Mouse (Mus musculus): Measurements from ENCODE around the gene Etv3. TPM values are rescaled to one million over a fixed set of nuclear protein-coding genes. Genes with fewer than 3 reads are reported as not detected.

The Etv3 gene
- polyA plus RNA-seq, 1 experiment, result 10.9 TPM

- H3K4me3 ChIP-seq (ENCODE audit: insufficient read depth, low read length), result no peak overlapping the region
- TF ChIP-seq POLR2A (IDR thresholded peaks at IDR 0.05; ENCODE audit: low read depth, low read length), result no peak
- no peak for TF ChIP-seq CTCF (IDR thresholded peaks at IDR 0.05; ENCODE audit: borderline replicate concordance, insufficient read depth, low read length)
- no peak overlapping the region for H3K27ac ChIP-seq (ENCODE audit: insufficient read depth, low read length)
- H3K4me1 ChIP-seq (ENCODE audit: control insufficient read depth, insufficient read depth, low read length), result no peaks in the 10 kb centered on the region
These were observed 22.4 kb upstream of the Etv3 start for GRCm38 (mm10) chr3:87502771-87503170.

DNA sequence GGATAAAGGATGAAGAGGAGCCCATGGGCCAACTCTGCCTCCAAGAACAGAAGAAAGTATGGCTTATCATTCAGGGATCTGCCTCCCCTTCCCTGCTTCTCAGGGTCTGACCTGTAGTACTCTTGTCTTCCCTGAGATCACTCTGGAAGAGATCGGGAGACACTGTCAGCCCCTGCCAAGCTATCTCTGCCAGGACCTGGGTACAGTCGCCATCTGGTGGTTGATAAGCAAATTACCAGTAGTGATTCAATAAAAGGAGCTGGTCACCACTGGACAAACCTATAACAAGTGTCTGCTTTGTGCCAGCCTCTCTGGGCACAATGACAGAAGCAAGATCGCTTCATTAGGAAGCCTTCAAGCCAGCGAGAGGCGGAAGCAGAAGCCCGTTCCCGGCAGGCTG is 20.9 kb upstream of the Etv3 start:
- TF ChIP-seq CTCF (IDR thresholded peaks at IDR 0.05; ENCODE audit: borderline replicate concordance, insufficient read depth, low read length), result peak; percentile 44; the same call in 1 of the 2 replicates
- TF ChIP-seq POLR2A (IDR thresholded peaks at IDR 0.05; ENCODE audit: low read depth, low read length), result no peak
- H3K27ac ChIP-seq (ENCODE audit: insufficient read depth, low read length), result no peak overlapping the region
- no peak overlapping the region for H3K4me3 ChIP-seq (ENCODE audit: insufficient read depth, low read length)
- no peaks in the 10 kb centered on the region for H3K4me1 ChIP-seq (ENCODE audit: control insufficient read depth, insufficient read depth, low read length)

DNA sequence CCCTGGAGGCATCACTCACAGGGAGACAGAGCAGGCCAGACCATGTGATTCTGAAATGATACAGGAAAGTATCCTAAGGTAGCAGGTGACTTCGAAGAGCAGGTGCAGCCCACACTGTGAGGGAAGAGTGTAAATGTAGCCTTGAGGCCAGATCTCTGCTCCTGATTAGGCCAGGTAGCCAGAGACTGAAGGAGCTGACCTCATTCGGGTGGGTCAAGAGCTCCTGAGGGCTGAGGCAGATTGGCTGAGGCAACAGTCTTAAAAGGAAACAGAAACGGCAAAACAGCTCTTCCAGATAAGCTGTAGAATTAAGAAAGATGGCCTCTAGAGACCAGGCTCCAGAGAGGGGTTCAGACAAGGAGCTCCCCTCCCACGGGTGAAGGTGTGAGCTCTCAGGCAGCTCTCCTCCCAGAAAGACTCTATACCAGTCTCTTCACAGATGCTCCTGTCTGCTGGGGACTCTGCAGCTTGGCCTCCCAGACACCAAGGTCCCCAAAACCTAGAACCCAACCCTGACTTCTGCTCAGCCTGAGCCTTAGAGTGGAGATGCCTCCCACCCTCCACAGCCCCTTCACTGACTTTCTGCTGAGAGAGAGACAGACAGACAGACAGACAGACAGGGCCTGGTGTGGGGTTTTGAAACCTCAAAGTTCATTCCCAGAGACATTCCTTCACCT is 20.3 kb upstream of the Etv3 start:
- no peaks in the 10 kb centered on the region for H3K4me1 ChIP-seq (ENCODE audit: control insufficient read depth, insufficient read depth, low read length)
- no peak for TF ChIP-seq CTCF (IDR thresholded peaks at IDR 0.05; ENCODE audit: borderline replicate concordance, insufficient read depth, low read length)
- no peak for TF ChIP-seq POLR2A (IDR thresholded peaks at IDR 0.05; ENCODE audit: low read depth, low read length)
- H3K27ac ChIP-seq (ENCODE audit: insufficient read depth, low read length), result no peak overlapping the region
- no peak overlapping the region for H3K4me3 ChIP-seq (ENCODE audit: insufficient read depth, low read length)

DNA sequence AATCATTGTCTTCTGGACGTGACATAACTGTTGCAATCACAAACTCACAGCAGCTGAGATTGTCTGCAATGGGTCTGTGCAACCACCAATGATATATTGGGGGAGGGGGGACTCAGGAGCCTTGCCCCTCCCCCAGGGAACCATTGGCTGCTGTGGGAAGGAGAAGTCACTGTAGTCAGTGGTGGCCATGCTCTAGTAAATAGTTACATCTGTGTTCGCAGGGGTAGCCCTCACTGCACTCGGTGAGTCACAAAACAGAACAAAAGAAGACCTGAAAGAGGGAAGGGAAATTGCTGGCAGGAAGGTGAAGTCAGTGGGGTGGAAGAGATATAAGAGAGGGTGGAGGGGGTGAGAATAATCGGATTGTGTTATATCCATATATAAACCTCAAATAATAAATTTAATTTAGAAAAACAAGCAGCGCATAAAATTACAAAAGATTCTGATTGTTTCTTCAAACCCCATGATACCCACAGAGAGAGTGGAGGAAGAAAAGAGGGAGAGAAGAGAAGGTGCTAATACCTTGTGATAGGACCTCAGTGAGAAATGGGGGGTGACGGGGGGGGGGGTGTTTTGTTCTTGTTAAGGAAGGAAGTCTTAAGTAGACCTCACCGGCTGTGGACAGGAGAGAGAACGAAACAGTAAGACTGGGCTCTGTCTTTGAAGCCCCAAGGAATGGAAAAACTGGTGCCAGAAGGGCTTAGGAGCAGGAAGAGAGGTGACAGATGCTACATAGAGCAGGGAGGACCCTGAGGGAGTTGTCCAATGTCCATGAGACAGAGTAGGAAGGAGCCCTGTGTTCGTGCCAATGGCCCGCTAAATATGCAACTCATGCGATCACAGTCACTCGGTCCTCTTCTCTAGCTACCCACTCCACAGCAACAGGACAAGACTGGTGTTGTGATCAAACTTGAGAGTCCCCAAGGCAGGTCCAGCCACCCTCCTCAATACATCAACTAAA is 18.5 kb upstream of the Etv3 start:
- no peaks in the 10 kb centered on the region for H3K4me1 ChIP-seq (ENCODE audit: control insufficient read depth, insufficient read depth, low read length)
- TF ChIP-seq POLR2A (IDR thresholded peaks at IDR 0.05; ENCODE audit: low read depth, low read length), result no peak
- no peak for TF ChIP-seq CTCF (IDR thresholded peaks at IDR 0.05; ENCODE audit: borderline replicate concordance, insufficient read depth, low read length)
- no peak overlapping the region for H3K4me3 ChIP-seq (ENCODE audit: insufficient read depth, low read length)

DNA sequence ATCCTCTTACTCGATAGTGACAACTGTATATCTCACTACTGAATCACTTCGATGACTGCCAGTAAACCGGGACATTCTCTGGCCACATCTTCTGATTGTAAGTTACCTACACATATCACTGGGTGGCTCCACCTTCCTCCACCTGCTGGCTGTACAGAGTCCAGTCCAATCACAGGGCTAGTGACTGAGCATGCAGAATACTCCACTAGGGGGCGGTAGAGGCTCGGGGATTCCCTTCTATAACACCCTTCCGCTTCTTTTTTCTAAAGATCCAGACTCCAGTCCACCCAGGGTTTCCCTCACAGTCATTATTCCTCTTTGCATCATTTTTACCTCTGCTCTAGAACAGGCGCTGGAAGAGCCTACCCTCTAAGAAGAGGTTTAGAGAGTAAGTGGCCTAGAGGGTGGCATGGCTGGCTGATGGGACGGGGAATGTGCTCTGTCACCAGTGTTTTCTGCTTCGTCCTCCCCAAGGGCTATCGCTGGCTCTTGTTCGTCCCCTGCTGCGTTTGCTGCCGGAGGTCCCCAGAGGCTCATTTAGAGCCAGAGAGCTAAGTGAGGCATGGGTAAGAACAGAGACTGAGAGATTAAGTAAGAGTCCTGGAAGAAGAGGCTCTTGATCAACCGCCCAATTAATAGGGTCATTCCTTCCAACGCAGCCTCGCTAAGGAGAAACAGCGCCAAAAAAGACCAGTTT is 16.9 kb upstream of the Etv3 start:
- no peak overlapping the region for H3K4me3 ChIP-seq (ENCODE audit: insufficient read depth, low read length)

More for the DNA sequence above, 18.5 kb upstream of the Etv3 start:
- no peak overlapping the region for H3K27ac ChIP-seq (ENCODE audit: insufficient read depth, low read length)

GRCm38 (mm10) chr3:87509061-87509460 is 16.1 kb upstream of the Etv3 start:
- no peaks in the 10 kb centered on the region for H3K4me1 ChIP-seq (ENCODE audit: control insufficient read depth, insufficient read depth, low read length)
- H3K27ac ChIP-seq (ENCODE audit: insufficient read depth, low read length), result no peak overlapping the region
- TF ChIP-seq POLR2A (IDR thresholded peaks at IDR 0.05; ENCODE audit: low read depth, low read length) (no peak), CTCF (IDR thresholded peaks at IDR 0.05; ENCODE audit: borderline replicate concordance, insufficient read depth, low read length) (no peak)
- no peak overlapping the region for H3K4me3 ChIP-seq (ENCODE audit: insufficient read depth, low read length)

More for the DNA sequence above, 16.9 kb upstream of the Etv3 start:
- peak; percentile 64 for TF ChIP-seq CTCF (IDR thresholded peaks at IDR 0.05; ENCODE audit: borderline replicate concordance, insufficient read depth, low read length)
- no peak for TF ChIP-seq POLR2A (IDR thresholded peaks at IDR 0.05; ENCODE audit: low read depth, low read length)
- Histone ChIP-seq H3K27ac (ENCODE audit: insufficient read depth, low read length) (no peak overlapping the region), H3K4me1 (ENCODE audit: control insufficient read depth, insufficient read depth, low read length) (no peaks in the 10 kb centered on the region)

- TF ChIP-seq POLR2A (IDR thresholded peaks at IDR 0.05; ENCODE audit: low read depth, low read length), result no peak
- no peak for TF ChIP-seq CTCF (IDR thresholded peaks at IDR 0.05; ENCODE audit: borderline replicate concordance, insufficient read depth, low read length)
- H3K4me1 ChIP-seq (ENCODE audit: control insufficient read depth, insufficient read depth, low read length), result peaks cover 6% of the 10 kb centered on the region; the same call in 1 of the 2 replicates
- H3K4me3 ChIP-seq (ENCODE audit: insufficient read depth, low read length), result no peak overlapping the region
- H3K27ac ChIP-seq (ENCODE audit: insufficient read depth, low read length), result no peak overlapping the region
These were observed 14.4 kb upstream of the Etv3 start for GRCm38 (mm10) chr3:87510832-87511231.

DNA sequence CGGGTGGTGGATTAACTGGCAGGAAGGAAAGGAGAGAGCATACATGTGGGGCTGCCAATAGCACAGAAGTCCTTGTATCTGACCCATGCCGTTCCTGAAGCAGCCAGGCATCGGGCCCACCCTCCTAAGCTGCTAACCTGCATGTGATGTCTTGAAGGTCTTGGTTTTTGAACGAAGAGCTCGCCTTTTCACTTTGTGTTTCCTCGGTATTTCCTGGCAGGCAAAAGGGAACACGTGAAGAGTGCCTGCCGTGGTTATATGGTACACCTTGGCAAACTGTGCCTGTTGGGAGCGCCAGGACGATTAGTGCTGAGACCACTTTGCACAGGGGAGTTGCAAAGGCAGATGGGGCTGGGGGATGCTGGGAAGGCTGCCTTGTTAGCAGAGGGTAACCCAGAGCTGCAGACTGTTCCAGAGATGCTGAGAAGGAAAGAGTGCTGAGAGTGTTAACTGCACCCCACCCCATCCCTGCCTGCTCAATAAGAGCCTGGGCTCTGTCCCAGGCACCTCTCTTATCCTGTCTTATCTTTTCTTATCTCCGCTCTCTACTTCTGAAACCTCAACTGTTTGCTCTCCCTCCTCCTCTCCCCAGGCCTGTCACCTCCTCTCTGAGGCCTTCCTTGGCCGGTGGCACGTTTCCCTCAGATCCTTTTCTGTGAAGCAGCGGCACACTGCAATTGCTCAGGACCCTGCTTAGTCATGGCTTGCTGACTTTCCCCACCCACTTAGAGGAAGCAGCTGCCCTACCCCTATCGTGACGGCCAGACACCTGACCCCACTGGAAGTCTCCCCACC is 13.0 kb upstream of the Etv3 start:
- TF ChIP-seq CTCF (IDR thresholded peaks at IDR 0.05; ENCODE audit: borderline replicate concordance, insufficient read depth, low read length) (no peak), POLR2A (IDR thresholded peaks at IDR 0.05; ENCODE audit: low read depth, low read length) (no peak)
- no peak overlapping the region for H3K27ac ChIP-seq (ENCODE audit: insufficient read depth, low read length)
- H3K4me3 ChIP-seq (ENCODE audit: insufficient read depth, low read length), result no peak overlapping the region
- H3K4me1 ChIP-seq (ENCODE audit: control insufficient read depth, insufficient read depth, low read length), result peaks cover 8% of the 10 kb centered on the region; the same call in 1 of the 2 replicates
